Mouse (Mus musculus) layer of hippocampus, postnatal 25 days (tissue): ENCODE measurements around the gene Gm4450. TPM values are rescaled to one million over a fixed set of nuclear protein-coding genes. Genes with fewer than 3 reads are reported as not detected.
A peak's percentile ranks its signal among the peaks of the same experiment; 100 is the strongest.
"Not testable (repeated sequence)": the region's sequence is repeated elsewhere in the genome, so short reads cannot be mapped to it uniquely, and the experiment has no call there.

Source experiments
- DNase-seq, 2 experiments: peaks; one replicate each; pipeline ENCODE4 v3.0.0; 2022; ENCODE audit warnings: mixed read lengths in 2 of 2, low spot score in 1 of 2; ENCODE audit errors: extremely low spot score in 1 of 2
- total RNA-seq, 2 experiments: library from RNA; stranded (reverse); gene quantifications; 2 replicates each; pipeline ENCODE4 v1.2.3; 2021

Gene Gm4450
- total RNA-seq, 2 experiments from 2014 or later: not detected

DNA sequence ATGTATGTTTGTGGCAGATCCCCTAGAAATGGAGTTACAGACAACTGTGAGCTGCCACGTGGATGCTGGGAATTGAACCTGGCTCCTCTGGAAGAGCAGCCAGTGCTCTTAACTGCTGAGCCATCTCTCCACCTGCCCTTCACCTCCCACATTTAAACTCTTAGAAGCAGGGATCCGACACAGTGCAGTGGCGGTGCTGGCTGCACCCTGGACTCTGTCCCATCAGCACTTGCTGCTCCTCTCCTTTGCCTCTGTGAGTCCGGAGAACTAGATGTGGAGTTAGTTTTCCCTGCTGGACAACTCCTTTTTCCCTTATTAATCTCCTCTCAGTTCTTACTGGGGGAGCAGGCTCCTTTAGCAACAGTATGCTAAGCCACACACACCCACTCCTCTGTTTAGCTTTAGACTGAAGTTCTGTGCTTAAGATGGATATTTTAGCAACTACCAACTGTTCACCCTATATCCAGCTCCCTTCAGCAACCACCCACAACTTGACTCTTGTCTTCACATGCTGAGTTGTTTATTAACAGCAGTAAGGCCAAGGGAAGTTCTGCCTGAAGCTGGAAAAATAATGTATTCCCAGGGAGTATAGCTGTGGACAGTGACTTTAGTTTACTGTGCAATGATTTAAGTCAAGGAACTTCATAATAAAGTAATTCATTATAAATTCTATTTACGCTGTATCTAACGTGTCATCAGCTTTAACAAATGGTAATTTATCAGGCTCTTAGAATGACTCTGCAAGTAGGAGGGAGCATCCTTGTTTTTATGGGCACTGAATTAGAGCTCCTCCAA is 37.7 kb downstream of the Gm4450 start:
- DNase-seq: no peak

DNA sequence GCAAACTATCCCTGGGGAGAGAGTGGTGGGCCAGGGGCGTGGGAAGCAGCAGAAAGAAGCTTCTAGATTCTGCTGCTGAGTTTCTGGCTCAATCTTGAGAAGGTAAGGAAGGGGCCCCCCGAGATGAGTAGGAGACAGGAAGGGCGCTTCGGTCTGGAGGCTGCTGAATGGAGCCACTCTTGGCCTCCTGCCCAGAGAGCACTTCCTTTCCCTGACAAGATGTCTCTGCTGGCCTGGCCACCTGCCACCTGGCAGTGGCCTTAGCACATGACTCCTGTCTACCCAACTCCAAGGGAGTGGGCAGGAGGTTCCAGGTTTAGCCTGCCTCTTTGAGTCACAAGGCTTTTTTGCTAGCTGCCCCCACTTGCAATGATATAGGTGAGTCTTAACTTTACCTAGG is 39.6 kb downstream of the Gm4450 start:
- DNase-seq: peak in 1 of 2 experiments; percentile 57

DNA sequence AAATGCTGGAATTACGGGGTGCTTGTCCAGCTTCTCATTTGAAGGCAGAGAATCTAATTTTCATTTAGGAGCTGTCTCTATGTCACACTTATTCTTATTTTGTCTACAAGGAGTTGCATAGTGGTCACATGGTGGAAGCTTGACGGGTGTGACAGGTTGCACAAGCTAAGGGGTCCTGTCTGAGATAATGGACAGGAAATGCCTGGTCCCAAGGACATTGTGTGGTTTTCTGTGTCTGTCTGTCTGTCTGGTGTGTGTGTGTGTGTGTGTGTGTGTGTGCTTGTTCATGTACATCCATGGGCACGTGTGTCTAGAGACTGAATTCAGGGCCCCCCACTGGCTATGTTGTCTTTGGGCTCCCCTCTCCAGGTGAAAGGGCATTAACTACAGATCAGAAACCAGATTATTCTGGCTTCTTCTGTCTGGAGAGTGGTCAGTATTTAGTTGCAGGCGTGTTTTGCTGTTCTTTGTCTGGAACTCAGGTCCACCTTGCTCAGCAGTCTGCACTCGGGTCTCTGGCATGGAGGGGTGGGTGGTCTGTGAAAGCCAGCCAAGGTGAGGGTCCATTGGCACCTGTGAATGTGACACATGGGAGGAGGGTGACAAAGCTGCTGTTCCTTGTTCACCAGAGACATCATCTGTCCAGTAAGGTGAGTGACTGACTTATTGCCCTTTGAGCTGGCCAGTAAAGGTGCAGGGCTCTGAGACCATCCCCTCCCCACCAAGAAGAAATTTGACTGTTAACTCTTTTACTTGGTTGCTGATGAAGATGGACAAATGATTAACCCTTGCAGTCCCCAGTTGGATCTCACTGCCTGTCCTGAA is 40.3 kb downstream of the Gm4450 start:
- DNase-seq: no peak

DNA sequence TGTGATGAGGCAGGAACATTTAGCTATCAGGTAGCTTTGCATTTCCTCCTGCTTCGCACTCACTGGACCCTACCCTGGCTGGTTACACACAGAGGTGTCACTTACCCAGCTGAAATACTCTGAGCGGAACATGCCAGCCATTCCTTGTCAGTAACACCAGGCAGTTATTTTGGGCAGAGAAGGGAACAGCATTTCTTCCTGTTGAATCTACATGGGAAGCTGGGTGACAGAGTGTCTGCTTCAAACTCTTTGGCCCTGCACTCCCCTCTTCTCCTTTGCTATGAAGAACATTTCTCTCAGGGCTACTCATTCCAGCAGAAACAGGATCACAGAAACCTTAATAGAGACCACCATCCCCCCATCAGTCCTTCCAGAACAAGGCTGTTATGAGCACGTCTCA is 42.6 kb downstream of the Gm4450 start:
- DNase-seq: no peak

GRCm38 (mm10) chr3:98413733-98414132 is 43.2 kb downstream of the Gm4450 start:
- DNase-seq: no peak

GRCm38 (mm10) chr3:98410619-98411580 is 46.0 kb downstream of the Gm4450 start:
- DNase-seq: not testable (repeated sequence)

- not testable (repeated sequence) for DNase-seq
Measured at GRCm38 (mm10) chr3:98407261-98407780, 49.6 kb downstream of the Gm4450 start.

DNA sequence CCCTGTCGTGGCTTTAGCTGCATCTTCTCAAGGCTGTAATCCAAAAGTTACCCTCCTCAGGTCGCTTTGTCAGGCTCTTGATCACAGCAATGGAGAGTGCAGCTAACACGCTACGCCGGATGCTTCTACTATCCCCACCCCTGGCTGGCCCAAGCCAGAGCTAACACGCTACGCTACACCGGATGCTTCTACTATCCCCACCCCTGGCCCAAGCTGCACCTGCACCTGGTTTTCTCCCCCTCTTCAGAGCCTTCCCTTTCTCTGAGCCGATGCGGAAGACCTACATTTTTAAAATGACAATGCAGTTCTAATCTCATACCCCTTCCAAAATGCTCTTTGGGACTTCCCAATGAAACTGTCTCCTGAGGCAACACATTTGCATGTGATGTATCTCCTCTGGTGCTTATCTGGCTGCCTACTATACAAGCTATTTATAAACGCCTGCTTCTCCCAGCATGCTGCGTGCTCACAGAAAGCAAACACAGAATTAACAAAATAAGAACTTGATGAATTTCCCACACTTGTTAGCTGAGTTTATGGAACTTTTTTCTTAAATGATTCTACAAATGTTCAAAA is 50.3 kb downstream of the Gm4450 start:
- not testable (repeated sequence) for DNase-seq

DNA sequence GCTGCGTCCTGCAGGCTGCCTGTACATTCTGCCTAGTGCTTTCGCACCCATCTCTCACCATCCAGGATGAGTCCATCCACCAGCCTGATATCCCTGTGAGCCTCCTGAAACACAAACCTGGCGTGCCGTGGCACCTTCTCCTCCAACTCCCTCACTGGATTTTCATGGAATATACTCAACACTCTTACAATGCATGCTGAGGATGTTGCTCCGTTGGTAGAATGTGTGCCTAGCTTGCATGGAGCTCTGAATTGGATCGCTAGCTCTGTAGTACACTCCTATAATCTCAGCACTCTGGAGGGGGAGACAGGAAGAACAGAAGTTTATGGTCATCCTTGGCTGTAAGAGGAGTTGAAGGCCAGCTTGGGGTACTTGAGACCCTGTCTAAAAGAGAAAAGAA is 51.0 kb downstream of the Gm4450 start:
- DNase-seq: not testable (repeated sequence)

- not testable (repeated sequence) for DNase-seq
Measured at GRCm38 (mm10) chr3:98404268-98404895, 52.5 kb downstream of the Gm4450 start.

Other genes with a start within 250 kb of the Gm4450 start
- not detected for gene Reg4, start 235.0 kb downstream of the Gm4450 start, total RNA-seq
- 10 to 100 TPM in 1 of 2 experiments, 1 to 10 TPM in 1; 9.6 to 10.4 TPM for gene Hmgcs2, start 176.7 kb downstream of the Gm4450 start, total RNA-seq
- 10 to 100 TPM; 67.5 to 79.6 TPM for gene Phgdh, start 117.1 kb downstream of the Gm4450 start, total RNA-seq
- 10 to 100 TPM; 24.0 to 27.7 TPM for gene Zfp697, start 74.7 kb downstream of the Gm4450 start, total RNA-seq
- gene Hsd3b4, start 53.4 kb upstream of the Gm4450 start, total RNA-seq: not detected
- not detected for gene Gm10681, start 131.7 kb upstream of the Gm4450 start, total RNA-seq
- gene Hsd3b5, start 173.1 kb upstream of the Gm4450 start, total RNA-seq: not detected